Mouse (Mus musculus) embryonic facial prominence, embryonic 13.5 days (tissue): ENCODE results near the gene Fggy. TPM values are rescaled to one million over a fixed set of nuclear protein-coding genes. Genes with fewer than 3 reads are reported as not detected.

Source experiments
- ATAC-seq: fragments of 200-750 bp; cut with Nextera tagmentation; 2 replicates; pipeline ENCODE4 v1.8.0; 2017; ENCODE audit warnings: low read depth; ENCODE audit not compliant: insufficient number of reproducible peaks, insufficient read depth, low FRiP score, low TSS enrichment
- H3K27ac ChIP-seq: fragments of 300-500 bp; sonication (generic); 2 replicates; pipeline ENCODE4 v1.5.1; 2015; ENCODE audit warnings: moderate library complexity, mild to moderate bottlenecking, inconsistent platforms
- H3K27me3 ChIP-seq: fragments of 300-500 bp; sonication (generic); 2 replicates; pipeline ENCODE4 v1.6.1; 2015; ENCODE audit warnings: mild to moderate bottlenecking, inconsistent platforms
- H3K36me3 ChIP-seq: fragments of 300-500 bp; sonication (generic); 2 replicates; pipeline ENCODE4 v1.6.1; 2015; ENCODE audit warnings: mild to moderate bottlenecking, inconsistent platforms
- H3K4me1 ChIP-seq: fragments of 300-500 bp; sonication (generic); 2 replicates; pipeline ENCODE4 v1.6.1; 2015; ENCODE audit warnings: inconsistent platforms
- H3K4me2 ChIP-seq: fragments of 300-500 bp; sonication (generic); 2 replicates; pipeline ENCODE4 v1.6.1; 2015; ENCODE audit warnings: moderate library complexity, mild to moderate bottlenecking, inconsistent platforms
- H3K4me3 ChIP-seq: fragments of 300-500 bp; sonication (generic); 2 replicates; pipeline ENCODE4 v1.5.1; 2015; ENCODE audit warnings: mild to moderate bottlenecking, inconsistent platforms
- H3K9ac ChIP-seq: fragments of 300-500 bp; sonication (generic); 2 replicates; pipeline ENCODE4 v1.6.1; 2015; ENCODE audit warnings: mild to moderate bottlenecking, inconsistent platforms
- H3K9me3 ChIP-seq: fragments of 300-500 bp; sonication (generic); 2 replicates; pipeline ENCODE4 v1.6.1; 2016; ENCODE audit warnings: inconsistent platforms
- WGBS: fragments of 180-500 bp; shearing (Covaris S2); methylation state at CpG from one replicate; pipeline ENCODE4 v1.1.7; 2015; ENCODE audit warnings: mixed read lengths; 5-methylcytosine and 5-hydroxymethylcytosine counted together
- polyA plus RNA-seq: library from polyadenylated mRNA; unstranded; fragments of >200 nt; fragmentation: Nextera tagmentation; extraction: Ambion mirVana; gene quantifications from 2 replicates; pipeline ENCODE4 v1.2.1, GENCODE M21; 2015

The Fggy gene
- polyA plus RNA-seq, 1 experiment from 2014 or later: 11.4 TPM

DNA sequence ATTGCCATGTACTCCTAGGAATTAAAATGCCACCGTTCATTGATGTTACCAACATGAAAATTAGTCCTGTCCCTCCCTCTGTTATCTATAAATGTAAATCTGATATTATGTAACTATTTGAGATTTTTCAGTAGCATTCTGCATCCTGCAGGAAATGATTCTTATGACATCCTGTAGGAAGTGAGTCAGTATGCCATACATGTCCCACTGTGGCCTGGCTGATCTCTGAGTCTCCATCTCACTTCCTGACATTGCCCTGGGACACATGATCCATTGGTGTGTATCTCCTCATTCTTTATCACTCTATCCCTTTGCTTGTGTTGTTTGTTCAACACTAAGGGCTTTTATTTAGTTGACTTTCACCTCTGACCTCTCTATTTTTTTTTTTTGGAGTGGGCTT, 110.3 kb downstream of the Fggy start:
- Histone ChIP-seq H3K9me3 (no peaks in the 10 kb centered on the region), H3K9ac (no peak overlapping the region), H3K27ac (no peak overlapping the region), H3K27me3 (no peaks in the 10 kb centered on the region), H3K36me3 (no peaks in the 10 kb centered on the region), H3K4me1 (peaks cover 10% of the 10 kb centered on the region; the same call in 1 of the 2 replicates), H3K4me3 (no peak overlapping the region), H3K4me2 (no peak overlapping the region)
- no peak for ATAC-seq
- 86% methylated on average over 1 of the region's 1 CpGs for WGBS

DNA sequence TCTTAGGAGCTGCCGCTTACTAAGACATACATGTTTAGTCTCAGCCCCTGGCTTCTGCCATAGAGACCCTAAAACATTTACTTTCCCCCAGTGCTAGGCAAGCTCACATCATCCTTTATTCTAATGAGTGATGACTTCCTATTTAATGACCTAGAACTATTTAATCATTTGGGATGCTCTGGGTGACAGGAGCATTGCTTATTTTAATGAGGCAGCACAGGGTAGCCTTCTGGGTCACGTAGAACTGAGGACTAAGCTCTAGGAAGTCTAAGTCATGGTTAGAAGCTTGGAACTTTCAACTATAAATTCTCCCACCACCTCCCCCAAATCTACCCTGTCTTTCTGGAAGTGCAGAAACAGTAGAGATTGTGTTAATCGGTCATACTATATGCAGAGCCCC, 111.2 kb downstream of the Fggy start:
- Histone ChIP-seq H3K27me3 (0 out of 2 replicates have a peak, but pooled peaks cover 4% of the 10 kb centered on the region), H3K27ac (no peak overlapping the region), H3K4me1 (peaks cover 10% of the 10 kb centered on the region; the same call in 1 of the 2 replicates), H3K36me3 (no peaks in the 10 kb centered on the region), H3K4me3 (no peak overlapping the region), H3K9ac (no peak overlapping the region), H3K4me2 (no peak overlapping the region), H3K9me3 (no peaks in the 10 kb centered on the region)
- 89% methylated on average over 3 of the region's 3 CpGs for WGBS
- no peak for ATAC-seq

DNA sequence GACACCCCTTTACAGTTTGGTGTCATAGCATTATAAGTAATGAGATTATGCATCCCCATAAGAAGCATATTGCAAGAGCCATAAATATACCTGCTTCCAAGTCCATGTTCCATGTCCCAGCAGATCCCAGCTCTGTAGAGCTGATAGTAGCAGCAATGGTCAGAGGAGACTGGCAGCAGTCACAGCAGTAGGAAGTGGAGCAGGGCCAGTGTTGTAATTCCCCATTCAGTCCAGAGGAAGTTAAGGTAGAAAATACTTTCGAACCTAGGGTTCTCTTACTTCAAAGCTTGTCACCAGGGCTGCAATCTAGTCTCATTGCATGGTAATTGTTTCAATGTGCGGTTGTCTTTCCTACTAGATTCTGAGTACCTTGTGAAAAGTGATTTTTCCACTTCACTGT, 112.0 kb downstream of the Fggy start:
- 0 out of 2 replicates have a peak, but pooled peaks cover 4% of the 10 kb centered on the region for H3K27me3 ChIP-seq
- H3K9me3 ChIP-seq: no peaks in the 10 kb centered on the region
- H3K4me3 ChIP-seq: no peak overlapping the region
- WGBS: 29% methylated on average over 2 of the region's 2 CpGs
- H3K9ac ChIP-seq: no peak overlapping the region
- H3K27ac ChIP-seq: no peak overlapping the region
- no peaks in the 10 kb centered on the region for H3K36me3 ChIP-seq
- ATAC-seq: no peak
- H3K4me1 ChIP-seq: peaks cover 10% of the 10 kb centered on the region; the same call in 1 of the 2 replicates
- H3K4me2 ChIP-seq: no peak overlapping the region

DNA sequence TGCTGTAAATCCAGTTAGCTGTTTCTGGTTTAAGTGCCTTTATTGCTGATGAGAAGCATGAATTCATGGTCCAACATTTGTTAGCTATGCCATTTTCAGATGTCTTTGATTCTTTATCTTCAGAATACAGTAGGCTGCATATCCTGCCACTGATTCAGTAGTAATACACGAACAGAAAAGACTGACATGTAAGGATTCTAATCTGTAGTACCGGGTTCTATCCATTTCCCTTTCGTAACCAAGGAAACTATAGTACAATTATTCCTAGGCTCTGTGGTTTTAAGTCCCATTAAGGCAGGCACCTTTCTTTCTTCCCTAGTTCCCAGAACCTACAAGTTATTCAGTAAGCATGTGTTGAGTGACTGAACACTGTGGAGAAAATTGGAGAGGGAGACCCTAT, 113.3 kb downstream of the Fggy start:
- no peaks in the 10 kb centered on the region for H3K9me3 ChIP-seq
- no peak overlapping the region for H3K27ac ChIP-seq
- H3K27me3 ChIP-seq: 0 out of 2 replicates have a peak, but pooled peaks cover 4% of the 10 kb centered on the region
- H3K9ac ChIP-seq: no peak overlapping the region
- H3K4me1 ChIP-seq: peaks cover 10% of the 10 kb centered on the region; the same call in 1 of the 2 replicates
- no peak overlapping the region for H3K4me3 ChIP-seq
- WGBS: 58% methylated on average over 3 of the region's 3 CpGs
- no peaks in the 10 kb centered on the region for H3K36me3 ChIP-seq
- H3K4me2 ChIP-seq: no peak overlapping the region
- ATAC-seq: no peak

DNA sequence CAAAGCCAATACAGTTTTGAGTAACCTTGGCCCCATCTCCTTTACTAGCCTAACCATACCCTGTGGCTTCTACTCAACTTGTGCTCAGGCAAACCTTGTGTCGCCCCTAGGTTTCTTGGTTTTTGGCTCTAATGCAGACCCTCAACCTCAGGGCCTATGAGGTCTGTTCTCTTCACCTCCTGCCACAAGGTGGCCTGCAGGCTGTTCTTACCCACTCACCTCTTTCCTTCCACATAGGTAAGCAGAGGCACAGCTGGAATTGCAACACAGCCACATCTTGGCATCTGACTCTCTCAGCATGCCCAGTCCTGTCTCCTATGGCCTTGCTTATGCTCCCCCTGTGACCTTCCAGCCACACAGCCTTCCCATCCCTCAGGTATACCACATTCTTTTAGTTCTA, 114.7 kb downstream of the Fggy start:
- H3K9ac ChIP-seq: no peak overlapping the region
- H3K9me3 ChIP-seq: no peaks in the 10 kb centered on the region
- peaks cover 6% of the 10 kb centered on the region; the same call in 1 of the 2 replicates for H3K4me1 ChIP-seq
- H3K4me3 ChIP-seq: no peak overlapping the region
- H3K4me2 ChIP-seq: no peak overlapping the region
- no peaks in the 10 kb centered on the region for H3K36me3 ChIP-seq
- H3K27me3 ChIP-seq: 0 out of 2 replicates have a peak, but pooled peaks cover 4% of the 10 kb centered on the region
- no peak overlapping the region for H3K27ac ChIP-seq
- WGBS: 97% methylated on average over 1 of the region's 1 CpGs
- no peak for ATAC-seq

DNA sequence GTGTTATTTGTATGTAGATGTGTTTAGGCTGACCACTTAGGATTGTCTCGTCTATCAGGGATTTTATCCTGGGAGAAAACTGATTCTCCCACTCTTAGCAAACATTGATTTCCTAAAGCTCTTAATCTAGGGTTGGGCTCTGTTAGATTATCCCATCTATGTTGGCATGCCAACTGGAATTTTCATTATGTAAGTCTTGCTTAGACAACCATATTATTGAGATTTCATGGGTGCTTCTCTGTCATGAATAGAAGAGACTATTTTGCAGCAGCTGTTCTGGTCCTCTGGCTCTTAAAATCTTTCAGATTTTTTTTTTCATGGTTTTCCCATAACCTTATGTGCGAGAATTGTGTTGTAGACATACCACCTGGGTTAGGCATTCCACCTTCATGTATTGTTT, 119.1 kb downstream of the Fggy start:
- no peak for ATAC-seq
- Histone ChIP-seq H3K4me2 (no peak overlapping the region), H3K36me3 (no peaks in the 10 kb centered on the region), H3K4me1 (peaks cover 10% of the 10 kb centered on the region), H3K9me3 (no peaks in the 10 kb centered on the region), H3K9ac (no peak overlapping the region), H3K27me3 (0 out of 2 replicates have a peak, but pooled peaks cover 4% of the 10 kb centered on the region), H3K4me3 (no peak overlapping the region), H3K27ac (no peak overlapping the region)
- 54% methylated on average over 2 of the region's 2 CpGs for WGBS

DNA sequence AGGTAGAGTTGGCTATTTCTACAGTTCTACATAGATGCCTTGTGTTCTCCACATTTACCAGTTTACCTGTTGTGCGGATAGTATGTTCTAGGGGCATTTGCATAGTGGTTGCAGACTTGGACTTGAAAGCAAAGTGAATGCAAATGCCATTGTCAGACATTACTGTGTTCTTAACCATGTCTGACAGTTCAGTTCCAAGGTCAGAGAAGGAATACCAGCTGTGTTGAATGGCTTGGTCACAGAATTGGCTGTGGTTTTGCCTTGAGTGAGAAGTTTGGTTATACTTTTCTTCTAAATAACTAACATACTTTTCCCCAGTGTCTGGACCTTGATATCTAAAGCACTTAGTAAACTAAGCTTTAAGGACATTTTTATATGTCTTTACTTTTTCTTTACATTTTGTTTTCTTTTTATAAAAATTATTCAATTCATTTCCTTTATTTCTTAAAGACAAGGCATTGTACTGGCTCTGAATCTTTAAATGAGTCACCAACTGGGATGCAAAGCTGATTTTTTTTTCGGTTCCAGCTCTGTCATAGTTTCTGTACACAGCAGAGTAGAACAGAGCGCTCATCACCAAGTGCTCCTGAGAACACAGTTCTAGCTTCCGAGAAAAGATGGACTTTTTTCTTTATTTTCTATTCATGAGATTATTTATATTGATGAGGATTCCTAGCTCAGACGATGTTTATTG, 123.6 kb downstream of the Fggy start:
- ATAC-seq: no peak
- no peaks in the 10 kb centered on the region for H3K36me3 ChIP-seq
- no peaks in the 10 kb centered on the region for H3K27me3 ChIP-seq
- no peaks in the 10 kb centered on the region for H3K9me3 ChIP-seq
- no peak overlapping the region for H3K4me3 ChIP-seq
- no peak overlapping the region for H3K4me2 ChIP-seq
- H3K27ac ChIP-seq: no peak overlapping the region
- H3K4me1 ChIP-seq: peaks cover 27% of the 10 kb centered on the region
- H3K9ac ChIP-seq: no peak overlapping the region
- 86% methylated on average over 5 of the region's 5 CpGs for WGBS

DNA sequence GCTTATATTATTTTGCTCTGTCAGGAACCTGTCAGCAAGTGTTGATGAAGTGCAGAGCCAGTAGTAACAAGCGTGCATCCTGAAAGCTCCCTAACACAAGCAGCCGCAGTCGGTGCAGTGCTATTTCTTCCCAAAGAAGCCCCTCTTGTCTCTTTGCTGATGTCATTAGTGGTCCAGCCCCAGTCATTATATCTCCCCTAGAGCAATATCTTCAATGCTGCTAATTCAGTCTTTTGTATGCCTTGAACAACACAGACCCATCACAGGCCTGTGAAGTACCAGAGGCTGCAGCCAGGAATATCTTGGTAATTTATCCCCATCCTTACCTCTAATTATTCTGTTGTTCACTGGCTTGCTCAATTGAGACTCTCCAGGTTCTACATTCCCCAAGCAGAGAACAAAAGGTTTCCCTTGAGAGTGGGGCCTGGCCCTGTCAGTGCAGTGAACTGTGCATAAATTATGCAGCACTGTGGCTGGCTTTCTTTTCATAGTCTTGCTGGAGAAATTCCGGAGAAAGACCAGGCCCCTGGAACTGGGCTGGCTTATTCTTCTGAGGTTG, 127.3 kb downstream of the Fggy start:
- H3K36me3 ChIP-seq: no peaks in the 10 kb centered on the region
- peak overlapping the region; percentile 51; the same call in 1 of the 2 replicates for H3K27ac ChIP-seq
- H3K9me3 ChIP-seq: no peaks in the 10 kb centered on the region
- peaks cover 21% of the 10 kb centered on the region for H3K4me1 ChIP-seq
- H3K4me2 ChIP-seq: no peak overlapping the region
- 15% methylated on average over 4 of the region's 4 CpGs for WGBS
- peak; percentile 72; the same call in 1 of the 2 replicates for ATAC-seq
- no peaks in the 10 kb centered on the region for H3K27me3 ChIP-seq
- no peak overlapping the region for H3K4me3 ChIP-seq
- no peak overlapping the region for H3K9ac ChIP-seq

DNA sequence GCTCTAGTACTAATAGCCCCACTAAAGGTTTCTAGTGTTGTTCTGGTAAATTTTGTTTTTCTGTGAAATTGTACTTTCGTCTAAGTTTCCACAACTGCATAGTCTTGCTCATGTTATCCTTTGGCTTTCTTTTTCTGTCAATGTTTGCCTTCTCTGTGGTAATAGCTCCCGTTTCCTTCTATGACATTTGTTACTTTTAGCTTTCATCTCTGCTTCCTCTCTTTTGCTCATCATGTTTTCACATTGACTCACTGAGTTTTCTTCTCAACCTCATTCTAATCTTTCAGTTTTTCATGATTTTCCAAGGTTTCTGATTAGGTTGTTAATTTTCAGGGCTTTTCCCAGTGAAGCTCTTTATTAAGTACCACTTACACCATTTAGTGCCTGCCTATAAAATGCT, 129.5 kb downstream of the Fggy start:
- Histone ChIP-seq H3K27me3 (no peaks in the 10 kb centered on the region), H3K4me3 (no peak overlapping the region), H3K9me3 (no peaks in the 10 kb centered on the region), H3K27ac (no peak overlapping the region), H3K9ac (no peak overlapping the region), H3K36me3 (no peaks in the 10 kb centered on the region), H3K4me1 (peaks cover 17% of the 10 kb centered on the region), H3K4me2 (no peak overlapping the region)
- 80% methylated on average over 2 of the region's 2 CpGs for WGBS
- ATAC-seq: no peak

DNA sequence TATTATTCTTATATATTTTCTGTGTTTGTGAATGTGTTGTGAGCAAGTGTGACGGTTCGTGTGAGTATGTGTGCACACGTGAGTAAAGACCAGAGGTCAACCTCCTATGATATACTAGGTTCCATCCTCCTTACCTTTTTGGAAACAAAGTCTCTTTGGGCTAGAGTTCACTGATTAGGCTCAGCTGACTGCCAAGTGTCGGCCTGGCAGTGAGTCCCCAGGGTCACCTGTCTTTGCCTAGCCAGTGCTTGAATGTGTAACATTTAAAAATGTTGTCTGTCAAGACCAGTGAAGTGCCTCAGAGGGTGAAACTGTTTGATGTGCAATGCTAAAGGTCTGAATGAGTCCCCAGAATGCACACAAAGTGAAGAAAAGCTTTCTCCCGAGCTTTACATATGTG, 130.0 kb downstream of the Fggy start:
- Histone ChIP-seq H3K27ac (no peak overlapping the region), H3K4me2 (no peak overlapping the region), H3K4me3 (no peak overlapping the region), H3K9ac (no peak overlapping the region), H3K36me3 (no peaks in the 10 kb centered on the region), H3K4me1 (peaks cover 17% of the 10 kb centered on the region), H3K27me3 (no peaks in the 10 kb centered on the region), H3K9me3 (no peaks in the 10 kb centered on the region)
- no peak for ATAC-seq
- 85% methylated on average over 5 of the region's 5 CpGs for WGBS

DNA sequence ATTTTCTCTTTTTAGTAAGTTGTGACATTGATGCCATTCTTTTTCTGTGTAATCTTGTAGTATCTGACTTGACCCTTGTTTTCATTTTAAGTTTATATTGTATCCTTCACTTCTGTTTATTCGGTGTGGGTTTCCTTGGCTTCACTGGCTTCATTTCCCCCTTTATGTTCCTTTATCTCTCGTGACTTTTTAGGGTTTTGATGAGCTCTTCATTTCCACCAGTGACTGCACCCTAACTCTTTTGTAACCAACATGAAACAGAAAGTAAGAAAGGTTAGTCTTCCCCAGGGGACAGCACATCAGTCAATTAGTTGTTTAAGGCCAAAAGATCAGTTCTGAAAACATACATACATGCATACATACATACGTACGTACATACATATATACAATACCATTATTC, 130.9 kb downstream of the Fggy start:
- H3K4me3 ChIP-seq: no peak overlapping the region
- no peak for ATAC-seq
- no peak overlapping the region for H3K9ac ChIP-seq
- H3K27ac ChIP-seq: no peak overlapping the region
- no peaks in the 10 kb centered on the region for H3K9me3 ChIP-seq
- WGBS: 89% methylated on average over 4 of the region's 4 CpGs
- H3K4me2 ChIP-seq: no peak overlapping the region
- no peaks in the 10 kb centered on the region for H3K27me3 ChIP-seq
- no peaks in the 10 kb centered on the region for H3K36me3 ChIP-seq
- peaks cover 17% of the 10 kb centered on the region for H3K4me1 ChIP-seq

DNA sequence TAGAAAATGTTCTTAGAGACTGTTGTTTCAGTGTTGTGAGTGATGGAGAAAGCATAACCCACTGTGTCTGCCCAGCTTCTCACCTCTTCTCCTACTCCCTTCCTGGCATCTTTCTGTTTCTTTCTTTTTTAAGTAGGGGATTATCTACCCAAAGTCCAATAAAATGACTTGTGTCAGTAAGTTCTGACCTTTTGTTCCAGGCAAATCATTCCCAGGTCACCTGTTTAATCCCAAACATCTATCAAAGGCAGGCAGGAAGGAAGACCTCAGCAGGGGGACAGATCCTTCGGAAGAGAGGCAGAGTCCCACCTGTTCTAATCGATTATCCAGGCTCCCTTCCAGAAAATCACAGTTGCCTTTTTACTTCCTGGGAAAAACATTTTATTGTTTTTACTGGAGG, 143.1 kb downstream of the Fggy start:
- WGBS: 57% methylated on average over 2 of the region's 2 CpGs
- Histone ChIP-seq H3K27me3 (no peaks in the 10 kb centered on the region), H3K4me1 (no peaks in the 10 kb centered on the region), H3K9me3 (no peaks in the 10 kb centered on the region), H3K4me2 (no peak overlapping the region), H3K36me3 (no peaks in the 10 kb centered on the region), H3K9ac (no peak overlapping the region), H3K27ac (no peak overlapping the region), H3K4me3 (no peak overlapping the region)
- ATAC-seq: no peak
